Mouse (Mus musculus) v-Abl transformed pro-B cells (cell line): Measurements from ENCODE around the gene Lrrc28.

ENCODE experiments used
- in situ Hi-C, 2 experiments: fragments of 400-800 bp; cut with MboI; formaldehyde crosslinking; loops; one replicate each; pipeline ENCODE4 v1.15.1; 2025; ENCODE audit not compliant: unreplicated experiment in 2 of 2

Gene Lrrc28

DNA sequence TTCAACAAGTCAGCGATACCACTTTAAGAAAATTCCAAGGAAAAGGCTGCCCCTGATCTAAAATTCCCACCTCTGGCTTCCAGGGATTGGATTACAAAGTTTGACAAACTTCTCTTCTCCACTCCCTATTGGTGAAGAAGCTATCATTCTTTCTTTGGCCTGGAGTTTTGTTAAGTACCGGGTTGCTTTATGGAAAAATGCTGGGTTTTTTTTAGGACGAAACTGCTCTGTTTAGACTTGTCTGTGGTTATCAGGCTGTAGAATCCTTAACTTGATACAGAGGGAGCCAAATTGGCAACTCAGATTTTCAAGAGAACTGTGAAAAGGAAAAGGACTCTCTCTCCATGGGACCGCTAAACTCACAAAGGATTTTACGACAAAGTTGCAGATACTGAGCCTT is 2.2 kb upstream of the Lrrc28 start, which contains the start of gene Ttc23:
TSS of gene Ttc23 (plus strand) at position 134 of the 400 bp plus-strand sequence.
- in situ Hi-C loops, result loop anchor here (5.0 to 25.0 kb wide), 5 partner anchors 285 to 1960 kb away; partner anchors contain the start of genes Mef2a (in 1 of the 2), Selenos (in 1 of the 2) and Tm2d3 (in 1 of the 2)

DNA sequence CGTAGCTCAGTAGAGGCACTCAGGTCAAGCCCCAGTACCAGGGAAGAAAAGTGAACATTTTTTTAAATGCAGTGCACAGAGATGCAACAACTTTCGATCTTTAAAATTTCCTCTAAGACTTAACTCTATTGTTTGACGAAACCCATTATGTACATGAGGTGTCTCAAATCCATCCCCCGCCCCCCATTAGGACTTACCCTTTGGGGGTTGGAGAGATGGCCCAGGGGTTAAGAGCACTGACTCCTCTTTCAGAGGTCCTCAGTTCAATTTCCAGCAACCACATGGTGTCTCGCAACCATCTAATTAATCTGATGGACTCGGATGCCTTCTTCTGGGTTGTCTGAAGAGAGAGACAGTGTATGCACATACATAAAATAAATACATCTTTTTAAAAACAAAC is 1.1 kb upstream of the Lrrc28 start:
- in situ Hi-C loops, result loop anchor here (5.0 to 25.0 kb wide), 5 partner anchors 284 to 1959 kb away; partner anchors contain the start of genes Mef2a (in 1 of the 2), Selenos (in 1 of the 2) and Tm2d3 (in 1 of the 2)

- in situ Hi-C loops, result loop anchor here (5.0 to 25.0 kb wide), 5 partner anchors 283 to 1958 kb away; partner anchors contain the start of genes Mef2a (in 1 of the 2), Selenos (in 1 of the 2) and Tm2d3 (in 1 of the 2)
Observed at GRCm38 (mm10) chr7:67645681-67646014, 580 bp upstream of the Lrrc28 start.

DNA sequence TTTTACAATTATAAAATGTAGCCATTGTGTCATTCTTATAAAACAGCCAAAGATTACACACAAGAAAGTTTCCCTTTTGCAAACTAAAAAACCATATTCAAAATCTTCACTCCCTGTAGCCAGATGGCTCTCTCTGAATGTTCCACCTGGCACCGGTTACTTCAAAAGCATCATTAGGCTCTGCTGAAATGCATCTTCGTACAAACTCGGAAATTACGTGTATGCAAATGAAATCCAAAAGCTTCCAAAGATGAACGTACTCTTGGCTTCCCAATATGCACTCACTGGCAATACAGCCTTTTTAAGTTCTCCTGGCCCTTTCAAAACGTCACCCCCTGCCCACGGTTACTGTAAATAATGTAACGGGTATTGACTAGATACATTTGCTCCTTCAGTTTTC is 777 bp downstream of the Lrrc28 start:
- in situ Hi-C loops, result loop anchor here (5.0 to 25.0 kb wide), 5 partner anchors 282 to 1957 kb away; partner anchors contain the start of genes Asb7 (in 1 of the 2), Lins1 (in 1 of the 2), Mef2a (in 1 of the 2) and Selenos (in 1 of the 2)

GRCm38 (mm10) chr7:67642955-67643354 is 2.1 kb downstream of the Lrrc28 start:
- in situ Hi-C loops, result loop anchor here (5.0 to 25.0 kb wide), 5 partner anchors 281 to 1956 kb away; partner anchors contain the start of genes Asb7 (in 1 of the 2), Lins1 (in 1 of the 2), Mef2a (in 1 of the 2) and Selenos (in 1 of the 2)

DNA sequence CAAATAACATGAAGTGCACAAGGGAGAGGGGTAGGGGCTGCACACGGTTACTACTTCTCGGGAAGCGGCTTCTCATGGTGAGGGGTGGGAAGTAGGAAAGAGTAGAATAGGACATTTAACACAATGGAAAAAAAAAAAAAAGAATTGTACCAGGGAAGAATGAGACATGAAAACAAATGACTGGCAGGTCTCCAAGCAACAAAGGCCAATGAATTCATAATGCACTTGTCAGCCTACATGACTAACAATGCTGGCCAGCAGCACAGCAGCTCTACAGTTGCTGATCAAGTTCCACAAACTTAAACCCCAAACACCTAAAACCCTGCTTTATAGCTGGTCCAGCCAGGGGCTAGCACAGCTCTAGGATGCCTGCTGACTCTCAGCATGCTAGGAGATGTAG is 6.1 kb downstream of the Lrrc28 start:
- in situ Hi-C loops, result loop anchor here (10.0 to 25.0 kb wide), 8 partner anchors 134 to 1952 kb away; partner anchors contain the start of genes Mef2a (in 1 of the 2), Selenos (in 1 of the 2) and Tm2d3 (in 1 of the 2)

- in situ Hi-C loops, result loop anchor here (10.0 to 25.0 kb wide), 8 partner anchors 131 to 1949 kb away; partner anchors contain the start of genes Mef2a (in 1 of the 2), Selenos (in 1 of the 2) and Tm2d3 (in 1 of the 2)
Observed at GRCm38 (mm10) chr7:67636161-67636560, 8.9 kb downstream of the Lrrc28 start.

- in situ Hi-C loops, result loop anchor here (5.0 to 25.0 kb wide), 11 partner anchors 129 to 1947 kb away; partner anchors contain the start of genes Mef2a (in 1 of the 2), Selenos (in 1 of the 2) and Tm2d3 (in 1 of the 2)
Observed at GRCm38 (mm10) chr7:67634210-67634609, 10.9 kb downstream of the Lrrc28 start.

DNA sequence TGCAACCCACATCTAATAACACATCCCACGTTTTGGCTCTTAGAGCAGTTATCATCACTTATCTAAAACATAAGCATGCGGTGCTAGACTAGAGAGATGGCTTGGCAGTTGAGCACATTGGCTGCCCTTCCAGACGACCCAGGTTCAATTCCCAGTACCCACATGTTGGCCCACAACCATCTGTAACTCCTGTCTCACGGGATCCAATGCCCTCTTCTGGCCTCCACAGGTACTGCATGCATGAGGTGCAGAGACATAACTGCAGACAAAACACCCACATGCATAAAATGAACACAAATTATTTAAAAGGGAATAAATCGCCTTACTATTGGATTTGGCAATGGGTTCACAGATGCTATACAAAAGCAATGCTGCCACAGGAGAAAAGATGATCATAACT is 12.7 kb downstream of the Lrrc28 start:
- in situ Hi-C loops, result loop anchor here (5.0 to 25.0 kb wide), 11 partner anchors 128 to 1945 kb away; partner anchors contain the start of genes Mef2a (in 1 of the 2), Selenos (in 1 of the 2) and Tm2d3 (in 1 of the 2)

DNA sequence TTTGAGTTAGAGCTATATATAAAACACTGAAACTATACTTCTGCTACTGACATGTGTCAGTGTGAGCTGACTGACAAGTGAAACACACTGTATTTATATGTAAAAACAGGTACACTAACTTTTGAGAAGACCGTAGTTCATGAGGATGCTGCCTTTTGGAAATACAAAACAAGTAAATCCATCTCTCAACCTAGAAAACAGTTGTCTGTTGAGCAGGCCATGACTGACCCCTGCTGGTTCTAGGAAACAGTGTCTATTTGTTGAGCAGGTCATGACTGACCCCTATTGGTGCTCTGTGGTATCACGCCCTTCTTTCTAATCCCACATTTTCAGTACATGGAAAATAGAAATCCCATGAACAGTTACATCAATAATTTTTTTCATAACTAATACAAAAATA is 14.3 kb downstream of the Lrrc28 start:
- in situ Hi-C loops, result loop anchor here (5.0 to 25.0 kb wide), 11 partner anchors 126 to 1944 kb away; partner anchors contain the start of genes Mef2a (in 1 of the 2), Selenos (in 1 of the 2) and Tm2d3 (in 1 of the 2)

DNA sequence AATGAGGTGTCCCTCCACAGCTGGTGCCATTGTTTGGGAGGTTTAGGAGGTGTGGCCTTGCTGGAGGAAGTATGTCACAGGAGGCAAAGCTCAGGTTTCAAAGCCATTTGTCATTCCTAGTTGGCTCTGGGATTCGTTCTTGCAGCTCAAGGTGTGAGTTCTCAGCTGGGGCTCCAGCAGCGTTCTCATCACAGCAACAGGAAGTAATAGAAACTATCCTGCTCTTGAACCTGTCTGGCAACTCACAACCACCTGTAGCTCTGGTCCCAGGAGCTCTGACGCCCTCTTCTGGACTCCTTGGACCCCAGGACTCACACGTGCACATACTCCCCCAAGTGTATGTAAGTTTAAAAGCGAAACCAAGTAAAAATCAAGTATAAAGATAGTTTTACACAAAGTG is 15.4 kb downstream of the Lrrc28 start:
- in situ Hi-C loops, result loop anchor here (5.0 to 25.0 kb wide), 13 partner anchors 105 to 1942 kb away; partner anchors contain the start of genes Mef2a (in 1 of the 2), Selenos (in 1 of the 2) and Tm2d3 (in 1 of the 2)

DNA sequence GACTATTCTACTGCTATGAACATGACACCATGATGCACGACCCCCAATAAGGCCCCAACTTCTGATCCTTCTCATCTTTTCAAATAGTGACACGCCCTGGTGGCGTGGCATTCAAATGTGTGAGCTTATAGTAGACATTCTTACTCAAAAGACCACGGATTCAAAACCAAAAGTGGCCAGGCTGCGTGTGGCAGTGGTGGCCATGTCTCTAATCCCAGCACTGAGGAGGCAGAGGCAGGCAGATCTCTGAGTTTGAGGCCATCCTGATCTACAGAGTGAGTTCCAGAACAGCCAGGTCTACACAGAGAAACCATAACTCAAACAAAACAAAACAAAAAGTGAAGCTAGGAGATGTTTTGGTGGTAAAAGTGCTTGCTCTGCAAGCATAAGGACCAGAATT is 18.4 kb downstream of the Lrrc28 start:
- in situ Hi-C loops, result loop anchor here (10.0 to 25.0 kb wide), 5 partner anchors 102 to 1939 kb away; partner anchors contain the start of genes Mef2a (in 1 of the 2), Selenos (in 1 of the 2) and Tm2d3 (in 1 of the 2)

- in situ Hi-C loops, result loop anchor here (5.0 to 10.0 kb wide), 3 partner anchors 97 to 797 kb away; no protein-coding TSS in a partner anchor
Observed at GRCm38 (mm10) chr7:67622151-67622550, 22.9 kb downstream of the Lrrc28 start.

- in situ Hi-C loops, result loop anchor here (5.0 to 10.0 kb wide), 3 partner anchors 95 to 795 kb away; no protein-coding TSS in a partner anchor
Observed at GRCm38 (mm10) chr7:67619836-67620235, 25.2 kb downstream of the Lrrc28 start.

DNA sequence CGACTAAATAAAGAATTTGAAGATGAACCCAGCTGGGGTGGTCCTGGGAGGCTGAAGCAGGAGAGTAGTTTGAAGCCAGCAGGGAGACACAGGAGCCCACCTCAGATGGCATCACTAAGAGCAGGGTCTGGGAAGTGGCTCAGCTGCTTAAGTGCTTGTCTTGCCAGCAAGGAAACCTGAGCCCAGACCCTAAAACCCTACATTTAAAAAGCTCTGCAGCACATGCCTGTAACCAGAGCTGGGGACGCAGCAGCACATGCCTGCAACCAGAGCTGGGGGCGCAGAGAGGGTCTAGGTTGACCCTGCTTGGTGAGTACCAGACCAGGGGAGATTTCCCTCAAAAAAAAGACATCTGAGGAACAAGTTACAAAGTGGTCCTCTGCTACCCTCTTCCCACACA is 26.8 kb downstream of the Lrrc28 start:
- in situ Hi-C loops, result no loop called here

DNA sequence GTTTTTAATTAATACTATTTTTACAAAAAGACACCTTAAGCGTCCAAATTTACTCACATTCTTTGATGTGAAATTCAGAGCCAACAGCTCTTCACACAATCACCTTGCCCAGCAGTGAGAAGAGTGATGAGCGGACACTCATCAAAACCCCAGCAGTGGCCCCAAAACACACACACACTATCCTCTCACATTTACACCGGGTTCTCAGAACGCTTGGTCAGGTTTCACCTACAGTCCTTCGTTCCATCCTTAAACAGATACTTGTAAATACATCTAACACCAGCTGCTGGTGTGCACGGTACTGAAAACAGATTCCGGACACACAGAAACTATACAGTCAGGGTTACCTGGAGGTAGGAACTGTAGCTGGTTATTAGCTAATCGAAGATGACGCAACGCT is 27.4 kb downstream of the Lrrc28 start:
- in situ Hi-C loops, result no loop called here

- in situ Hi-C loops, result no loop called here
Observed at GRCm38 (mm10) chr7:67616890-67617289, 28.2 kb downstream of the Lrrc28 start.

- in situ Hi-C loops, result no loop called here
Observed at GRCm38 (mm10) chr7:67614464-67614861, 30.6 kb downstream of the Lrrc28 start.

DNA sequence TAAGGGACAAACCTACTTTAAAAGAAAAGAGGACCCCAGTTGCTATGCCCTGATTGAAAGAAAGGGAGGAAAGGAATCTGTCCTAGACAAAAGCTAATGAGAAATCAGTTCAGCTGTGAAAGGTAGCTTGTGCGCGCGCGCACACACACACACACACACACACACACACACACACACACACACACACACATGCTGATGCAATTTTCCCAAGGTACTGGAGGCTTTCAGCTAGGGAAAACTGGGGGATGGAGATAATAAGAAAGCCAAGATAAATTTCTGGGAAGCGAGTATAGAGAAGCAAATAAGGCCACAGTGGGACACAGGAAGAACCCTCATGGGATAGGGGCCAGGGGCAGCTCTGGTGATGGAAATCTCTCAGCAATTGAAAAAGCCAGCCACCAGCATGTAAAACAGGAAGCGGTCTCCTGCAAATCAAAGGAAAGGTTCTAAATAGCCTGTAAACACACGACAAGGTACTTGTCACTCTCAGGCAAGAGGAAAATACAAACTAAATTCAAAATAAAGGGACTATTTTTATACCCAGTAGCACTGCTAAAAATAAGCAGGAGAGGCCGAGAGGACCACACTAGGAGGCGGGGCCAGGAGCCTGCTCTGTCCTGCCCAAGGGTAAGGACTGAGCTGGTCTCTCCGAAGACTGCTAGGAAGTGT is 31.1 kb downstream of the Lrrc28 start:
- in situ Hi-C loops, result no loop called here

DNA sequence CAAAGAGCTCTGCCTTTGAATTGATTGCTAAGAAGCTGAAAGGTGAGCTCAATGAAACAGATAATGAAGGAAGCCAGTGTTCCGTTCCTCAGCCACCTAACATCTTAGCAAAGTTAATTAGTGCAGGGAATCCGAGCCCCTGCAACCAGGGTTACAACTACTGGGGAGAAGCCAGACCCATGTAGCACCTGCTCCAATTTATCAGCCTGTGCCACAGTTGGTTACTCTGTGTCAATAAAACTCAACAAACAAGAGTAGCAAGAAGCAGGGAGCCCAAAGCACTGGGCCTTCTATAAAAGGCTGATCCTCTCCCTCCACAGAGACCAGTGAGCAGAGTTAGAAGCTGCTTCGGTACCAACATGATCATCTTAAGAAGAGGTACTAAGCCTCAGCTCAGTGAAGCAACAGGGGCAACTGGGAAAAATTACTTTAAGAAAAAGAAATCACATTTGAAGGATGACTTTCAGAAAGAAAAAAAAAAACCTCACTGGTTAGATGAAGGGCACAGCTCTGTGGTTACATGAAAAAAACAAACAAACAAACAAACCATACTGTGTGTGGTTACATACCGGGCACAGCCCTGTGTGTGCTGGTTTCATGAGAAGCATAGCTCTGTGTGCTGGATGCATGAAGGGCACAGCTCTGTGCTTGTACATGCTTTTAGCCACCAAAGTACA is 36.6 kb downstream of the Lrrc28 start:
- in situ Hi-C loops, result no loop called here
